Mouse (Mus musculus) intestine, postnatal 0 days (tissue): Measurements from ENCODE around the gene Erg. TPM values are rescaled to one million over a fixed set of nuclear protein-coding genes. Genes with fewer than 3 reads are reported as not detected.

Source experiments
- ATAC-seq: fragments of 200-750 bp; cut with Nextera tagmentation; 2 replicates; pipeline ENCODE4 v1.8.0; 2017; ENCODE audit warnings: mild to moderate bottlenecking, moderate TSS enrichment, moderate library complexity
- H3K27ac ChIP-seq: fragments of 300-500 bp; sonication (generic); 2 replicates; pipeline ENCODE4 v1.5.1; 2014; ENCODE audit warnings: mild to moderate bottlenecking, low read depth, low read length, moderate library complexity
- H3K27me3 ChIP-seq: fragments of 300-500 bp; sonication (generic); replicated peaks from 2 replicates; pipeline ENCODE4 v1.6.1; 2014; ENCODE audit warnings: low read length, mixed read lengths; ENCODE audit not compliant: control insufficient read depth, insufficient read depth
- H3K36me3 ChIP-seq: fragments of 300-500 bp; sonication (generic); 2 replicates; pipeline ENCODE4 v1.6.1; 2014; ENCODE audit warnings: mild to moderate bottlenecking, moderate library complexity; ENCODE audit not compliant: control insufficient read depth, insufficient read depth
- H3K4me1 ChIP-seq: fragments of 300-500 bp; sonication (generic); replicated peaks from 2 replicates; pipeline ENCODE4 v1.6.1; 2014; ENCODE audit warnings: antibody characterized with exemption, low read length, mixed read lengths; ENCODE audit not compliant: control insufficient read depth, insufficient read depth
- H3K4me2 ChIP-seq: fragments of 300-500 bp; sonication (generic); replicated peaks from 2 replicates; pipeline ENCODE4 v1.6.1; 2014; ENCODE audit warnings: low read depth, mild to moderate bottlenecking, moderate library complexity
- H3K4me3 ChIP-seq: fragments of 300-500 bp; sonication (generic); 2 replicates; pipeline ENCODE4 v1.5.1; 2014; ENCODE audit warnings: low read depth, low read length
- H3K9ac ChIP-seq: fragments of 300-500 bp; sonication (generic); 2 replicates; pipeline ENCODE4 v1.6.1; 2014; ENCODE audit warnings: mild to moderate bottlenecking, low read depth, low read length
- H3K9me3 ChIP-seq: fragments of 300-500 bp; sonication (generic); 2 replicates; pipeline ENCODE4 v1.6.1; 2016; ENCODE audit warnings: mixed run types; ENCODE audit not compliant: control insufficient read depth
- CTCF ChIP-seq: sonication (generic); IDR thresholded peaks from 2 replicates; pipeline ENCODE4 v1.5.1; 2016; ENCODE audit warnings: low read depth, mild to moderate bottlenecking, control low read depth, antibody characterized with exemption, moderate library complexity
- WGBS: fragments of 180-500 bp; shearing (Covaris S2); extraction: QIAGEN DNeasy Blood & Tissue Kit; methylation state at CpG from one replicate; pipeline ENCODE4 v1.1.7; 2014; 5-methylcytosine and 5-hydroxymethylcytosine counted together
- polyA plus RNA-seq: library from polyadenylated mRNA; unstranded; fragments of >200 nt; fragmentation: Nextera tagmentation; extraction: Ambion mirVana; gene quantifications from 2 replicates; pipeline ENCODE4 v1.2.1, GENCODE M21; 2015

Gene Erg
- polyA plus RNA-seq, 1 experiment from 2014 or later, result 2.0 TPM

GRCm38 (mm10) chr16:95481176-95481575, 105.2 kb downstream of the Erg start:
- Histone ChIP-seq H3K4me1 (no peaks in the 10 kb centered on the region), H3K4me2 (no peak overlapping the region), H3K9me3 (no peaks in the 10 kb centered on the region), H3K27ac (no peak overlapping the region), H3K4me3 (no peak overlapping the region), H3K36me3 (no peaks in the 10 kb centered on the region), H3K9ac (no peak overlapping the region), H3K27me3 (no peaks in the 10 kb centered on the region)
- TF ChIP-seq CTCF, result no peak
- ATAC-seq, result no peak
- WGBS, result 87% methylated on average over 13 of the region's 13 CpGs

GRCm38 (mm10) chr16:95478558-95478957, 107.8 kb downstream of the Erg start:
- H3K36me3 ChIP-seq, result no peaks in the 10 kb centered on the region
- ATAC-seq, result no peak
- TF ChIP-seq CTCF, result no peak

GRCm38 (mm10) chr16:95475041-95475440, 111.4 kb downstream of the Erg start:
- H3K27ac ChIP-seq, result no peak overlapping the region
- ATAC-seq, result no peak
- no peaks in the 10 kb centered on the region for H3K4me1 ChIP-seq
- 88% methylated on average over 3 of the region's 3 CpGs for WGBS
- H3K4me2 ChIP-seq, result no peak overlapping the region
- H3K4me3 ChIP-seq, result no peak overlapping the region
- H3K9ac ChIP-seq, result no peak overlapping the region
- no peaks in the 10 kb centered on the region for H3K27me3 ChIP-seq
- H3K36me3 ChIP-seq, result no peaks in the 10 kb centered on the region
- H3K9me3 ChIP-seq, result no peaks in the 10 kb centered on the region
- TF ChIP-seq CTCF, result no peak

More at GRCm38 (mm10) chr16:95478558-95478957, 107.8 kb downstream of the Erg start:
- Histone ChIP-seq H3K4me3 (no peak overlapping the region), H3K4me1 (no peaks in the 10 kb centered on the region), H3K9me3 (no peaks in the 10 kb centered on the region), H3K27me3 (no peaks in the 10 kb centered on the region), H3K4me2 (no peak overlapping the region), H3K9ac (no peak overlapping the region), H3K27ac (no peak overlapping the region)
- WGBS, result 78% methylated on average over 5 of the region's 5 CpGs

- no peak overlapping the region for H3K27ac ChIP-seq
- H3K4me2 ChIP-seq, result no peak overlapping the region
- no peak for TF ChIP-seq CTCF
- ATAC-seq, result no peak
- no peak overlapping the region for H3K9ac ChIP-seq
- H3K9me3 ChIP-seq, result no peaks in the 10 kb centered on the region
- H3K36me3 ChIP-seq, result no peaks in the 10 kb centered on the region
- H3K4me1 ChIP-seq, result no peaks in the 10 kb centered on the region
- H3K27me3 ChIP-seq, result no peaks in the 10 kb centered on the region
- 79% methylated on average over 3 of the region's 3 CpGs for WGBS
- H3K4me3 ChIP-seq, result no peak overlapping the region
Observed at GRCm38 (mm10) chr16:95473946-95474345, 112.4 kb downstream of the Erg start.

GRCm38 (mm10) chr16:95472771-95473170, 113.6 kb downstream of the Erg start:
- H3K27me3 ChIP-seq, result no peaks in the 10 kb centered on the region
- H3K9ac ChIP-seq, result no peak overlapping the region
- no peak overlapping the region for H3K27ac ChIP-seq
- WGBS, result 81% methylated on average over 11 of the region's 11 CpGs
- no peaks in the 10 kb centered on the region for H3K4me1 ChIP-seq
- H3K9me3 ChIP-seq, result no peaks in the 10 kb centered on the region
- H3K4me3 ChIP-seq, result no peak overlapping the region
- H3K4me2 ChIP-seq, result no peak overlapping the region
- no peaks in the 10 kb centered on the region for H3K36me3 ChIP-seq
- TF ChIP-seq CTCF, result no peak
- no peak for ATAC-seq

- H3K4me3 ChIP-seq, result no peak overlapping the region
- no peaks in the 10 kb centered on the region for H3K9me3 ChIP-seq
- H3K36me3 ChIP-seq, result no peaks in the 10 kb centered on the region
- H3K27me3 ChIP-seq, result no peaks in the 10 kb centered on the region
- no peaks in the 10 kb centered on the region for H3K4me1 ChIP-seq
- 69% methylated on average over 9 of the region's 9 CpGs for WGBS
- H3K9ac ChIP-seq, result no peak overlapping the region
- ATAC-seq, result no peak
- no peak overlapping the region for H3K4me2 ChIP-seq
- no peak for TF ChIP-seq CTCF
- no peak overlapping the region for H3K27ac ChIP-seq
Observed at GRCm38 (mm10) chr16:95469262-95470139, 116.9 kb downstream of the Erg start.
